Mouse (Mus musculus) megakaryocyte progenitor cell, adult 5-6 weeks (primary cell): ENCODE results near the gene Vstm5. TPM values are rescaled to one million over a fixed set of nuclear protein-coding genes. Genes with fewer than 3 reads are reported as not detected.
"Not testable (repeated sequence)": the region's sequence is repeated elsewhere in the genome, so short reads cannot be mapped to it uniquely, and the experiment has no call there.

Experiments used
- ATAC-seq: replicated peaks from 2 replicates; pipeline ENCODE4 v1.8.0; 2016; ENCODE audit warnings: mild to moderate bottlenecking, moderate TSS enrichment, inconsistent platforms; ENCODE audit not compliant: poor library complexity
- total RNA-seq, 2 experiments: library from RNA; stranded (forward) in 1 of 2; stranded (reverse) in 1 of 2; fragments of 157-497, 149-512 nt in 1 of 2; fragments of 200-1000 nt in 1 of 2; gene quantifications; 2 replicates each; pipeline versions ENCODE4 v1.2.3 to v1.2.4; 2015 to 2017

Gene Vstm5
- total RNA-seq (2015) (0.10 and 1.4 TPM in 2 replicates), total RNA-seq (2017) (0.10 TPM in 1 of 2 replicates, not detected in the other)

DNA sequence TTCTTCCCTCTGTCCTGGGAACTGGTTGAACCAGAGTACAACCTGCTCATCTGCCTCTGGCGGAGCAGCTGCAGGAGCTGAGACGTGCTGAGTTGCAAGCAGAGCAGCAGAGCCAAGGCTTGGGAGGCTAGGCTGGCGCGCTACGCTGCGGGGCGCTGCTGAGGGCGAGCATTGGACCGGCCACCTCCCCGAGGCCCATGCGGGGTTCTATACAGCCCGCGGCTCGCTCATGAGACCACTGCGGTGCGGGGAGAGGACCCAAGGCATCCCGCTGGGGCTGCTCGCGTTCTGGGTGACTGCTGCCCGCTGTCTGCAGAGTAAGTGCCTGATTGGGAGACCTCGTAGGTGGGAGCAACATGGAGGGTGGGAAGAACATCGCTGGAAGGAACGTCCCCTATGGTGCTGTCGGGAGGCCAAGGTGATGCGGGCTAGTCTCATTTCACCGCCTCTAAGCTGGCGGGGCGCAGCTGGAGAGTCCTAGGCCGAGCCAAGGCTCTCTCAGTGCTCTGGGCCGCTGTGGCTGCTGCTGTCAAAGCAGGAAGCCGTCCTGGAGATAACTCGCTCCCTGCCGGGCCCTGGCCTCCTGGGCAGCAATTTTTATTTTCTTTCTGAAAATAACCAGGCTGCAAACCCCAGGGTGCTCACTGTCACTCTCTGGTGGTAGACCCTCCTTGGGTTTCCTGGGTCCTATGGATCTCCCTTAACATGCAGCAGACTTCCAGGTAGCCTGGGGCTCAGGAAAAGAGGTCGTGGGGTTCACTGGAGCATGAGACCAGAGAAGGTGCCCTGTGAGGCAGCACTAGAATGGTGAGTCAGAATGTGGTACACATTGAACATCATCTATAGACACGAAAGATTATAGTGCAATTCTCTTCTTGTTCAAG, at the start of gene Vstm5:
TSS of gene Vstm5 (plus strand) at position 4 of the 884 bp plus-strand sequence.
- ATAC-seq = peak; percentile 70

DNA sequence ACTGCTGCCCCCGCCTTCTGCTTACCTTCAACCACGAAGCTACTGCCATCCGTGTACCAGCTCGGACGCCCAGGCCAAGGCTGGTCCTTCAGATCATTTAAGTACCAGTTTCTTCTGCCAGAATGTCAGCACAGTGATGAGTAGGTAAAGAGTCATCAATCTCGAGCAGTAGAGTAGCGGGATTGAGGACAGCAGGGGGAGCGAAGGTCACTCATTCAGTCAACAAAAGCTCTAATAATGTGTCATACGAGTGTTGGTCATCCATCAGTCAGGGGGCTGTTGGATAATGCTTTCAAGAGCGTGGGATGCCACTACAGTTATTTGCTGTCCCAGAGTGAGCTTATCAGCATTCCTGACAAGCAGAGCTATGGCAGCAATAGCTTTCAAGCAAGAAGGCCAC, 44.0 kb upstream of the Vstm5 start:
- ATAC-seq = not testable (repeated sequence)

DNA sequence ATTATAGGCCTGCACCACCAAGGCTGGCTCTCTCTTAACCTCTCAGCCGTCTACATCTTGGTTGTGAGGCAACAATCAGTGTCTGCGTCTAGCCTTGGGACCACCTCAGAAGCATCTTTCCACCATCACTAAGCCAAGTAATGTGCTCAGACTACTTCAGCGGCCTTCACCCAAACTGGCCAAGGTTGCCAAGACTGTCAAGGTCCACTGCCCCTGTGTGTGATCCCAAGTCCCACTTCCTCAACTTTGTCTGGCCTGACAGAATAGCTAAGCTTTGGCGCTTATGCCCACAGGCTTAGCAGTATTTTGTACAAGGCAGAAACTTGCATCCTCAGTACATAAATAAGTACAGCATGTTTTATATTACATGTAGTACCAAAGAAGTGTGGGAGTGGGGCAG, 32.2 kb upstream of the Vstm5 start:
- ATAC-seq = no peak

DNA sequence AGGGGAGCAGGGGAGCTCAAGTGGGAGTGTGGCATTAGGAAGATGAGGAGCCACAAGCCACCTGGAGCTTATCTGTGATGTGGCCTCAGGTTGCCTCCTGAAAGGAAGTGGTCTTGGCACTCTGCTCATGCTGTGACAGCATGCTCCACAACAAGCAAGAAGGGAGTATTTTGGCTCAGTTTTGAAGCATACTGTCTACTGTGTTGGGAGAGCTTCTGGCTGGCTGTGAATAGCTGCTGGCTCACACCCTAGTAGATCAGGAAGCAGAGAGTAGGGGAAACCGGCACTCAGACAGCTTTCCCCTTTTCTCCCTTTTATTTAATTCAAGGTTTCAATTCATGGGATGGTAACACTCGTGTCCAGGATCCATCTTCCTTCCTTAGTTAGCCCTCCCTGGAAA, 29.5 kb upstream of the Vstm5 start:
- no peak for ATAC-seq

DNA sequence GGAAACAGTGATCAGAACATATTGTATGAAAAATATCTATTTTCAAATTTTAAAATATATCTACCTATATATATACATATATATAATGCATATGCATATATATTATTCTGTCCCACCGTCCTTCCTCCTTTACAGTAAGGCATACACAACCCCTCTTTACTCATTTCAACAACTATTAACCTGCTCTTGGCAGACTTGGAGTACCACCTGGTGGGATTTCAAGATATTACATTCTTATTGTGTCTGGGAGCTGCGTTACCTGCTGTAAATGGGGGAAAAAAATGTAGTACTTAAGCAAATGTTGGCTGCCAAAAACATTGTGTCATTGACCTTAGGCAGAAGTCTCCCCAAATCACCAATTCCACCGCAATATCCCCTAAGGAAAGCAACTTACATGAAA, 27.0 kb upstream of the Vstm5 start:
- no peak for ATAC-seq

DNA sequence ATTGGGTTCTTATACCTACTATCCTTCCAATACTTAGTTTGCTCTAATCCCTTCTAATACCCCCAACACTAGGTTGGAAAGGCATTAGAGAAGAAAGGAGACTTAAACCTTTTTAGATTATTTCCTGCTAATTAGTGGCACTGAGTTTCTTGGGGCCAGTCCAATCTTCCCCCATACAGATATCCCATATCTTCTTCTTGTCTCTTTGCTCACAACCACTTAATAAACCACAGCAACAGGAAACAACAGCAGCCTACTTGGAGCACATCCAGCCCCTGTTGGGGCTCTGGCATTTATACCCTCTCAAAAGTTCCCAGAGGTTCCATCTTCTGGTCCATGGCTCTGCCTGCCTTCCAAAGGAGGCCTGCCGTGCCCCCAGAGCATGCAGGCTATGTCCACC, 25.1 kb upstream of the Vstm5 start:
- ATAC-seq = no peak

DNA sequence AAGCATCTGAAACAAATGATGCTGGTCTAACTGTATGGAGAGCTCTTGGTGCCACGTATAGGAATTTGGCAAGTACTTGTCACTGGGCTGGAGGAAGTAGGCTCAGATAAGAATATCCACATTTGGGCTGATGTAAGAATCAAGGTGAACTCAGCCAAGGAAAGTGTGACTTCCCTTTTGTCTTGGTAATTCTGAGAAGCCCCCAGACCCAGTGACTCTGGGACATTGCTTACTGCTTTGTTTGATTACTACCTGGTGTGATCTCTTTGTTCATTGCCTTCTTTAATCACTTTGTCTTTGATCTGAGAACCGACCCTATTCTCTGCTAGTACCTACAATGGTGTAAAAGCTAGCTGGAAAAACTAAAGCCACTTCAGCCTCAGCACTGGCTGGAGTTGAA, 13.9 kb upstream of the Vstm5 start:
- no peak for ATAC-seq

DNA sequence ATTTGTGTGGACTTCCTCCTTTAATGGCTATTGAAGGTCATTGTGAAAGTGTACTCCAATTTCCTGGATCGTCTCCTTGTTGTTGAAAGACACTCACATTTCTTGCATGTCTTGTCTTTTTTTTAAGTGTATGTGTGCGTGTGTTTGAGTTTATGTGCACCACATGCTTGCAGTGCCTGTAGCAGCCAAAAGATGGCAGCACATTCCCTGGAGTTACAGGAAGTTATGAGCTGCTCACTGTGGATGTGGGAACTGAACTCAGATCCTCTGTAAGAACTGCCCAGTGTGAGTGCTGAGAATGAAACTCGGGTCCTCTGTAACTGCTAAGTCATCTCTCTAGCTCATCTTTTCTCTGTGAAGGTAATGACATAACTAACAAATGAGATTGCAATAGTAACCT, 6.4 kb upstream of the Vstm5 start:
- no peak for ATAC-seq

DNA sequence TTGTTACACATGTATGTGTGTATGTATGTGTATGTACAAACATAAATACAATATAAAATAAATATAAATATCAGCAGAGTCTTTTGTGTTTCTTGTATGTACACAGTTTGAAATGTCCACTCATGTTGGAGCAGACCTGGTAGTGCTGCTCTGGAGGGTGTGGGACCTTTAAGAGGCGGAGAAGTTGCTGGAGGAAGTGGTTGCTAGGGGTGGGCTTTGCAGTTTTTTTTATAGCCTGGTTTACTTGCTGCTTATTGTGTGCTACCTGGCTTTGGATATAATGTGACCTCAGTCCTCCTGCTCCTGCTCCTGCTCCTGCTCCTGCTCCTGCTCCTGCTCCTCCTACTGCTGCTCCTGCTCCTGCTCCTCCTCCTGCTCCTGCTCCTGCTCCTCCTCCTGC, 5.2 kb upstream of the Vstm5 start:
- ATAC-seq = no peak

DNA sequence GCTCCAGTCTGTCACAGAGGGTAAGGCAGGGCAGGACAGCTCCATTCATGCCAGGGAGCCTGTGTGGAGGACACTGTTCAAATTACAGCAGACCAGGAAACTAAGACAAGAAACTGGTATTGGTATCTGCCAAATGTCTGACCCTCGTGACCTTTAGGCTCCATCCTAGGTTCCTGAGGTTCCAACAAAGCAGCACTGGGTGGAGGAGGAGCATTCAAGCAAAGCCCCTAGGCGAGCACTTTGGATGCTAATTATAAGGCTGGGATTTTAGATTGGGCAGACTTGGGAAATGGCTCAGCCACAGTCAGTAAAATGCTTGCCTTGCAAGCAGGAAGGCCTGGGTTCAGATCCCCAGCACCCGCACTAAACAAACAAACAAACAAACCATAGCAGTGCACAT, 2.9 kb upstream of the Vstm5 start:
- ATAC-seq = no peak

DNA sequence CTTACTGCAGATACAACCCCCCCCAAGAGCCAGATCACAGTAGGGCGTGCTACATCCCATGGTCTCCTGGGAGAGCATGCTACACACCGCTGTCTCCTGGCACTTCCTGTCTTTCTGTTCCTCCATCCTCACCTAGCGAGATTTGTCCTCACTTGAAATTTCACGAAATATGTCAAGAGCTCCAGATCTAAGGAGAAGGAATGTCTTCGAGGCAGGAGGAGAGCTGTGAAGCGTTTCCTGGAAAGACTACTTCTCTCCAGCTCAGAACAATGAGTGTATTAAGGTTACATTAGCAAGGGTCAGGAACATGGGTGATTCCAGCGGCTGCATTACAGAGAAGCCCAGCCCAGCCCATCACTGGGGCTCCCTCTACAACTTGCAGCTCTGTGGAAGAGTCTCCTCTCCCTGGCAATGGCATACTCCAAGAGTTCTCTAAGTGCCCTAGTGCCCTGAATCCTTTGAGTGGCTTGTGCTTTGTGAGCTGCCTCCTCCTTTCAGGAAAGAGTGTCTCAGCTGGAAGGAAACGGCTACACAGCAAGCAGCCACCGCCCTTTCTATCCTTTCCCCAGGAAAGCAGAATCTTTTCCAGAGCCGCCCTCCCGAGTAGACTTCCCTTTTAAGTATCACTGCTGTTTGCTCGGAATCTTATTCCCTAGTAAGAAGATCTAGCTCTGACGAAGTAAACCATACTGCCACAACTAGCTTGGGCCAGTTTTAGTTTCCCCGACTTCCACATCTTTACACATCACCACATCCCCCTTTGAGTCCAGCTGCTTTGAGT, 1.1 kb upstream of the Vstm5 start:
- ATAC-seq = no peak

DNA sequence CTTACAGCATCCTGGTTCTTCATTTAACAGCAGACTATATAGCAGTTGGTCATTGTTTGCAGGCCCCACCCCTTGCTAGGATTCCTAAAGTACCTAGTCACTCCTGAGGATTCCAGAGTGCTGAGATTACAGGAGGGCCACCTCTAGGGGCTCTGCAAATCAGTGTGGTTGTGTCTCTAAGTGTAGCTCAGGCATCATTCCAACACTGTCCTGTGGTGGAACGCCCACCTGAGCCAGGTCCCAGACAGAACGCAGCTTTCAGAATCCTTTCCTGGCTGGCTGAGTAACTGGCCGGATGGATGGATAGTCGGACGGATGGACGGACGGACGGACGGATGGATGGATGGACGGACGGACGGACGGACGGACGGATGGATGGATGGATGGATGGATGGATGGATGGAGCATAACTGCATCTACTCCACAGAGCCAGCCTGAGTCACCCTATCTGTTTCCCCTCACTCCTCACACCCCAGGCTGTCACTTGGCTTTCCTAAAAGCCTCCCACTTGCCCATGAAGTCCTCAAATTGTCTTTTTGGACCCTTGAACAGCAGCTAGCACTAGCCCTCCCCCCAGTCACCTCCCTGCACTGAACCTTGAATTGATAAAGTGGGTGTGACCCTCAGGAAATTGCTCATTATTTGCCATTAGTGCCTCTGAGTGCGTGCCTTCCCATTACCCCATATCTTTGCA, 401 bp upstream of the Vstm5 start:
- ATAC-seq = peak; percentile 1; the same call in 1 of the 2 replicates

DNA sequence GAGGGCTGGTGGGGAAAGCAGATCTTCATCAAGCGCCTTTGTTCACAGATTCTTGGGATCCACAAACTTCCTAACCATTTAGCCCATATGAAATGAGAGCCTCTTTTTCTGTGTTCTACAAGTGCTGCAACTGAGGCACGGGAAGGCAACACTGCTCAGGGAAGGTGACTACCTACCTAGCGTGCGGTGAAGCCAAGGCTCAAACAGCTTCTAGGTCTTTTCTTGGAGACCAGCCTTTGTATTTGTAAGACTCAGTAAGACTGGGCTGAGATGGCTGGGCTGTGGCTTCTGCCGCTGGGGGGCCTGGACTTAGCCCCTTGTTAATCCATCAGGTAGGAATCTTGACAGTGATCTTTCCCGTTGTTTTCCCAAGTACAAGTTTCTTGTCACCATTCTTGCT, 1.2 kb downstream of the Vstm5 start:
- ATAC-seq = no peak

DNA sequence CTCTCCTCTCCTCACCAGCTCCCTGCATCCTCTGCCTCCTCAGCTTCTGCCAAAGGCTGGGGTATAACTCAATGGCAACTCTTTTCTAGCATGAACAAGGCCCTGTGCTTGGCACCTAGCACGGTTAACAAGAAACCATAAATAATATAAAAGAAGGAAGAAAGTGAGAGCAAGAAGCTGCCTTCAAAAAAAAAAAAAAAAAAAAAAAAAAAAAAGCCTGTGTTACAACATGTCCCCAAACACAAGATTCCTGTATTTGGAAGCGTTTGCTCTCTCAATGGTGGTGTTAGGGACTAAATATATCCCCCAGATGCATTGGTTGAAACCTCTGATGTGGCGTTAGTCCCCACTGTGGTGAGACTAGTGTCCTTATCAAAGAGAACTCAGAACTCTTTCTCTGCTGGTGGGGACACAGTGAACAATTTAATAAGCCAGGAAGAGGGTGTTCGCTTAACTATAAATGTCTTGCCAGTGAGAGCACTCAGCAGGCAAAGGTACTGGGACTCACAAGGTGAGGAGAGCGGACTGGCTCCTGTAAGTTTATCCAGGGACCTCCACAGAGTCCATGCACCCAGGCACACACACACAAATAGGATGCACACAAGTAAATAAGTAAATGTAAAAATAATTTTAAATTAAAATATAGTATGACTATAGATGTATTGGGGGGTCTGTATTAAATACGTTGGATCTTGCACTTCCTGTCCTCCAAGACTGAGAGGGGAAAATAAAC, 2.2 kb downstream of the Vstm5 start:
- no peak for ATAC-seq

DNA sequence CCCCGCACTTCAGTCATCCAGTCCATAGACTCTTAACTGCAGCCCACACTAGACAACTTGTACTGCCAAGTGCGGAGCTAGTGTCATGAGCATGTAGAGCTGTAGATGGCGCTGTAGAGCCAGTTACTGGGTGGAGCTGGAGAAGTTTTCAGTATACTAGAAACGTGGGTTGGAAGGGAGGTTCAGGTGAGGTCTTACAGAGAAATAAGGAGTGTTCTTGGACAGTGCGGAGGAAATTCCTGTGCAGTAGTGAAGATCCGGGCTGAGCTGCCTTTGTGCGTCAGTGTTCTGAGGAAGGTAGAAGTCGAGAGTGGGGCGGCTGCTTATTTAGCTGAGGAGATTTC, 2.7 kb downstream of the Vstm5 start:
- peak; percentile 79 for ATAC-seq

DNA sequence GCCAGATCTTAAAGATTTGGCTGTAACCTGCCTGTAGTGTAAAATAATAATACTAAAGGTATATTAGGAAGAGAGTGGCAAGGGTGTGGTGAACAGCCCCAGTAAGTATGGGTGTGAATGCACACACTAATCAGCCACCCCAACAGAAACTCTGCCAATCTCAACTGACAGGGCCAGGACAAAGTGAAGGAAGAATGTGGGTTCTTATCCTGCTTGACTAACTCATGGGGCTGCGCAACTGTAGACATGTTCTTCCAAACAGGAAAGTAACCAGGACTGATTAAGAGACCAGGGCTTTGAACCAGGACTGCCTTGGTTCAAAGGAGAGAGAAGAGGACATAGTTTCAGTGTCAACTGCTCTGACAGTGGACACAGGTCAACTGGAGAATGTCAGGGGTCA, 3.3 kb downstream of the Vstm5 start:
- no peak; the same call in 1 of the 2 replicates for ATAC-seq

DNA sequence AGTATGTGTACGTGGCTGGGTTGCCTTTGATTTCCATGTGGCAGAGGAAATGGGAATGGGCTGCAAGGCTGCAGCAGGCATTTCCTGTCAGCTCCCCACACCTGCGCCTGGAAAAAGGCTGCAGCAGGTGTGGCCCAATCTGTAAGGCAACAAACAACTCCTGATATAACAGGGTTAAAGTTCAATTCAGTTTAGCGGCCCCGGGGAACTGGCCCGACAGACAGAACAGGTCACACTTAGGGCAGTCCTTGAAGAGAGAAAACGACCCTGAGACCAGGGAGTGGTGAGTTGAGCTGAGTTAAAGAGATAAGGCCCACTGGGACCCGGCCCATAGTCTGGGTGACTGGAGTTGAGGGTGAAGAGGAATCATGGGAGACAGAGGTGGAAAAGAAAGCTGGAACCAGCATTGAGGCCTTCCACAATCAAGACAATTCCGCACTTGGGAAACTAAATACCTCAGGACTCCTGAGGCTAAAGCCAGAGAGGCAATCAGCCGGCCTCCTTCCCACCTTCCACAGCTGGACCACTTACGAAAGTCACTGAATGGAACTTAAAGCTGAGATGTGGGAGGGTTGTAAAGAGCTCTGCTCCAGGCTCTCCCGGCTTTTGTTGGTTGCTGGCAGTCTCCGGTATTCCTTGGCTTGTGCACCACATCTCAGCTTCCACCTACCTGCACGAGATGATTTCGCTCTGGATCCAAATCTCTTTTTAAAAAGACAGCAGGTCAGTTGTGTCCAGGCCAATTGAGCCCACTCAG, 6.7 kb downstream of the Vstm5 start:
- ATAC-seq = no peak

DNA sequence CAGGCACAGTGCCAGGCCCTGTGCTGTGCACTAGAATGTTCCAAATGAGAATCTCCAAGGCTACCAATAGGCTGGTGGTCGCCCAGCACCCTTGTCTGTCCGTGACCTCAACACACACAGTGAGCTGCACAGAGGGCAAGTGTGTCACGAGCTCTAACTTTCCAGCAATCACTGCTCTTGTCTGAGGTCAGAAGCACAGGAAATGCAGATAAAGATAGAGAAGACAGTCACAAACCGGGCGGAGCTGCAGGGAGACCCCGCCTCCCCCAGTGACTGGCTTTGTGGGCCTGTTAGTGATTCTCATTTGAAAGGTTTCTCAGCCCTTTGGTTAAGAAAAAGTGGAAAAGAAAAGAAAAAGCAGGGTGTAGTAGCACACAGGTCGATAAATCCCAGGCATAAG, 11.5 kb downstream of the Vstm5 start:
- peak; percentile 57 for ATAC-seq

DNA sequence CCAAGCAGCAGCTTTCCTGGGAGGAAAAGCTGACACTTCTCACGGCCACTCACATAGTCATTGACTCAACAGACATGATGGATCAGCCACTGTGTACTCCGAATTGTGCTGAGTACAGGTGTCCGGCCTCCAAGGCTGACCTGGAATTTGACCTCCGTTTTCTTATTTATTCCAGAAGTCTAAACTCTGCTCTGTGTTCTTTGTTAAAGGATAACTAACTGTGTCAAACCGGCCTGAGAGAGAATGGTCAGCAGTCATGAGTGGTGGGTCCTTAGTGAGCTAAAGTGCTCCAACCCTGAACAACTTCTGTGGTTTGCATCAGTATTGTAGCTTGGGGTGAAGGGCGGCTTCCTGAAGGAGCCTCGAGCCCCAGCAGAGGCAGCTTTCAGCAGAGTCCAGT, 13.4 kb downstream of the Vstm5 start:
- no peak for ATAC-seq

DNA sequence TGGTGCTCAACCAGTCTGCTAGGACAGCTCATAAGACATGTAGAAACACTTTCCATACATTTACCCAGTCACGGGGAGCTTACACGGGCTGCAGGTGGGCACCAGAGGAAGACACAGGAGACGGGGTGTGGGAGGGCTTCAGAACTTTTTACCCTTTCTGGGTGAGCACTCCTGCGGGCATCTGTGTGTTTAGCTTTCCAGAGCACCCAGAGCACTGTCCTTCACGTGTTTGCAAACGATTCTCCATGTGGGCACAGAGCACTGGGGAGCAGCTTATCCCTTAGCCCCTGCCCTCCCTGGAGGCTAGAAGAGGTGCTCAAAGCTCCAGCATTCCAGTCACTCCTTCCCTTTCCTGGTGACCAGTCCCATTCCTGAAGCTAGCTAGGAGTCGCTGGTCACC, 15.7 kb downstream of the Vstm5 start:
- ATAC-seq = no peak
